ENCODE assay signal across 15 mouse cellular contexts in genomic region chr9:23570150-23570549, GRCm38 (mm10).
A peak's percentile ranks its signal among the peaks of the same experiment; 100 is the strongest.
DNase-seq lines count a peak whose midpoint lies in the region; ATAC-seq and TF ChIP-seq lines count a peak whose summit lies in the region.
"Had no signal": no experiment of that assay in that cellular context is flagged by ENCODE, and none has a peak within 500 bp of the region (broad histone marks: within the 10 kb centered on the region; RNA-seq: fewer than 3 reads in every experiment).

No protein-coding gene starts in this region.

- no peak for TF ChIP-seq CTCF in liver, postnatal 0 days (IDR thresholded peaks at IDR 0.05; ENCODE audit: low read depth)

- TF ChIP-seq EP300 in liver, postnatal 0 days (IDR thresholded peaks at IDR 0.05; ENCODE audit: low read depth): no peak

- H3K27me3 ChIP-seq in liver, postnatal 0 days (ENCODE audit: insufficient read depth, low read length): no peaks in the 10 kb centered on the region
- no peaks in the 10 kb centered on the region for H3K27me3 ChIP-seq in splenic B cell, adult 2 months (ENCODE audit: control insufficient read depth, insufficient read depth, low read length, poor library complexity, severe bottlenecking)
- H3K27me3 ChIP-seq in kidney, embryonic 14.5 days (ENCODE audit: control insufficient read depth, insufficient read depth, low read length): no peaks in the 10 kb centered on the region
- H3K27me3 ChIP-seq: embryonic facial prominence, embryonic 15.5 days; hindbrain, embryonic 12.5 days had no signal

- no peaks in the 10 kb centered on the region for H3K9me3 ChIP-seq in liver, postnatal 0 days (ENCODE audit: low read length)
- H3K9me3 ChIP-seq in kidney, embryonic 14.5 days (ENCODE audit: control insufficient read depth, low read length): no peaks in the 10 kb centered on the region
- H3K9me3 ChIP-seq: embryonic facial prominence, embryonic 15.5 days; hindbrain, embryonic 12.5 days had no signal

- H3K27ac ChIP-seq in liver, postnatal 0 days (ENCODE audit: low read depth): no peak overlapping the region
- no peak overlapping the region for H3K27ac ChIP-seq in kidney, embryonic 14.5 days (ENCODE audit: low read depth, low read length)
- H3K27ac ChIP-seq: embryonic facial prominence, embryonic 15.5 days; hindbrain, embryonic 12.5 days had no signal

- H3K36me3 ChIP-seq in liver, postnatal 0 days (replicated peaks; ENCODE audit: insufficient read depth, low read length): no peaks in the 10 kb centered on the region
- H3K36me3 ChIP-seq in splenic B cell, adult 2 months (ENCODE audit: control insufficient read depth, insufficient read depth, low read length, poor library complexity, severe bottlenecking): no peaks in the 10 kb centered on the region
- H3K36me3 ChIP-seq in kidney, embryonic 14.5 days (ENCODE audit: control insufficient read depth, insufficient read depth, low read length): no peaks in the 10 kb centered on the region
- H3K36me3 ChIP-seq: embryonic facial prominence, embryonic 15.5 days; hindbrain, embryonic 12.5 days had no signal

- H3K4me3 ChIP-seq in liver, postnatal 0 days (ENCODE audit: low read depth, low read length): no peak overlapping the region
- no peak overlapping the region for H3K4me3 ChIP-seq in kidney, embryonic 14.5 days (ENCODE audit: low read length)
- H3K4me3 ChIP-seq: embryonic facial prominence, embryonic 15.5 days; hindbrain, embryonic 12.5 days had no signal

- no peak overlapping the region for H3K4me2 ChIP-seq in liver, postnatal 0 days (ENCODE audit: low read depth, low read length)
- H3K4me2 ChIP-seq in kidney, embryonic 14.5 days (replicated peaks; ENCODE audit: low read depth, low read length): no peak overlapping the region
- H3K4me2 ChIP-seq: embryonic facial prominence, embryonic 15.5 days; hindbrain, embryonic 12.5 days had no signal

- peak; percentile 7 for DNase-seq in gastrocnemius, postnatal 25 days
- no peak for DNase-seq in gastrocnemius, adult 8-10 months (ENCODE audit: low spot score in 2 of 2)
- DNase-seq in lung, adult 18-20 months: peak; percentile 3 to 7
- DNase-seq in lung, postnatal 25 days (ENCODE audit: low spot score): no peak
- peak; percentile 25 for DNase-seq in liver, postnatal 0 days
- peak; percentile 5 for DNase-seq in splenic B cell, adult 2 months (ENCODE audit: low read depth, low spot score)
- no peak for DNase-seq in embryo, embryonic 10.5 days (ENCODE audit: low spot score)
- DNase-seq: adrenal gland, adult 8-10 months; cerebellum, adult 18-20 months; lung, postnatal 14 days; midbrain, embryonic 14.5 days; thymus, postnatal 14 days had no signal

- H3K9ac ChIP-seq in liver, postnatal 0 days (replicated peaks): no peak overlapping the region
- no peak overlapping the region for H3K9ac ChIP-seq in kidney, embryonic 14.5 days (ENCODE audit: low read depth, low read length)
- H3K9ac ChIP-seq: embryonic facial prominence, embryonic 15.5 days; hindbrain, embryonic 12.5 days had no signal

- WGBS in liver, postnatal 0 days (ENCODE audit: insufficient replicate concordance): 33% methylated on average over 8 of the region's 8 CpGs
- WGBS in kidney, embryonic 14.5 days: 67% methylated on average over 8 of the region's 8 CpGs

- no peak for ATAC-seq in liver, postnatal 0 days
- no peak for ATAC-seq in kidney, embryonic 14.5 days (ENCODE audit: low FRiP score, low TSS enrichment)

- peaks cover 2% of the 10 kb centered on the region; the same call in 1 of the 2 replicates for H3K4me1 ChIP-seq in liver, postnatal 0 days (ENCODE audit: insufficient read depth)
- H3K4me1 ChIP-seq in kidney, embryonic 14.5 days (ENCODE audit: control insufficient read depth, insufficient read depth, low read length): no peaks in the 10 kb centered on the region
- H3K4me1 ChIP-seq: embryonic facial prominence, embryonic 15.5 days; hindbrain, embryonic 12.5 days had no signal

Comparison
In these comparisons a context has a peak if more than half of its experiments do, and no peak if none do; other contexts are left out.
1. DNase-seq: peak in gastrocnemius, postnatal 25 days (single experiment), lung, adult 18-20 months (2 of 2), liver, postnatal 0 days (single experiment) and splenic B cell, adult 2 months (single experiment); none in gastrocnemius, adult 8-10 months (0 of 2), lung, postnatal 25 days (single experiment) and embryo, embryonic 10.5 days (single experiment).